Mouse (Mus musculus) limb, embryonic 15.5 days (tissue): ENCODE data around the gene Hes3. TPM values are rescaled to one million over a fixed set of nuclear protein-coding genes. Genes with fewer than 3 reads are reported as not detected.

Experiments used
- ATAC-seq: fragments of 200-750 bp; cut with Nextera tagmentation; 2 replicates; pipeline ENCODE4 v1.8.0; 2017; ENCODE audit warnings: low read depth, moderate TSS enrichment; ENCODE audit not compliant: insufficient number of reproducible peaks, low FRiP score, low TSS enrichment
- H3K27ac ChIP-seq: fragments of 300-500 bp; sonication (generic); 2 replicates; pipeline ENCODE4 v1.5.1; 2015; ENCODE audit warnings: moderate library complexity, mild to moderate bottlenecking, inconsistent platforms
- H3K27me3 ChIP-seq: fragments of 300-500 bp; sonication (generic); 2 replicates; pipeline ENCODE4 v1.6.1; 2015; ENCODE audit warnings: inconsistent platforms
- H3K36me3 ChIP-seq: fragments of 300-500 bp; sonication (generic); 2 replicates; pipeline ENCODE4 v1.6.1; 2015; ENCODE audit warnings: inconsistent platforms
- H3K4me1 ChIP-seq: fragments of 300-500 bp; sonication (generic); 2 replicates; pipeline ENCODE4 v1.6.1; 2015; ENCODE audit warnings: inconsistent platforms
- H3K4me2 ChIP-seq: fragments of 300-500 bp; sonication (generic); 2 replicates; pipeline ENCODE4 v1.6.1; 2015; ENCODE audit warnings: mild to moderate bottlenecking, inconsistent platforms
- H3K4me3 ChIP-seq: fragments of 300-500 bp; sonication (generic); 2 replicates; pipeline ENCODE4 v1.5.1; 2015; ENCODE audit warnings: mild to moderate bottlenecking, inconsistent platforms
- H3K9ac ChIP-seq: fragments of 300-500 bp; sonication (generic); 2 replicates; pipeline ENCODE4 v1.6.1; 2015; ENCODE audit warnings: inconsistent platforms
- H3K9me3 ChIP-seq: fragments of 300-500 bp; sonication (generic); 2 replicates; pipeline ENCODE4 v1.6.1; 2016; ENCODE audit warnings: inconsistent platforms
- WGBS: fragments of 180-500 bp; shearing (Covaris S2); methylation state at CpG from one replicate; pipeline ENCODE4 v1.1.7; 2015; 5-methylcytosine and 5-hydroxymethylcytosine counted together
- polyA plus RNA-seq: library from polyadenylated mRNA; unstranded; fragments of >200 nt; fragmentation: Nextera tagmentation; extraction: Ambion mirVana; gene quantifications from 2 replicates; pipeline ENCODE4 v1.2.1, GENCODE M21; 2015

The Hes3 gene
- polyA plus RNA-seq, 1 experiment from 2014 or later = not detected

GRCm38 (mm10) chr4:152244545-152245522 lies 46.6 kb downstream of the Hes3 start:
- H3K4me3 ChIP-seq = no peak overlapping the region
- H3K36me3 ChIP-seq = 0 out of 2 replicates have a peak, but pooled peaks cover 4% of the 10 kb centered on the region
- no peaks in the 10 kb centered on the region for H3K4me1 ChIP-seq
- WGBS = 88% methylated on average over 11 of the region's 11 CpGs
- H3K27ac ChIP-seq = no peak overlapping the region
- no peaks in the 10 kb centered on the region for H3K27me3 ChIP-seq
- no peak overlapping the region for H3K9ac ChIP-seq
- no peak for ATAC-seq
- H3K4me2 ChIP-seq = no peak overlapping the region
- no peaks in the 10 kb centered on the region for H3K9me3 ChIP-seq

- Histone ChIP-seq H3K9me3 (no peaks in the 10 kb centered on the region), H3K4me2 (no peak overlapping the region), H3K36me3 (0 out of 2 replicates have a peak, but pooled peaks cover 11% of the 10 kb centered on the region), H3K4me3 (no peak overlapping the region), H3K27ac (no peak overlapping the region), H3K9ac (no peak overlapping the region), H3K4me1 (no peaks in the 10 kb centered on the region), H3K27me3 (no peaks in the 10 kb centered on the region)
- 89% methylated on average over 8 of the region's 8 CpGs for WGBS
- no peak for ATAC-seq
These were observed 47.5 kb downstream of the Hes3 start for GRCm38 (mm10) chr4:152243969-152244368.

- 0 out of 2 replicates have a peak, but pooled peaks cover 11% of the 10 kb centered on the region for H3K36me3 ChIP-seq
- 82% methylated on average over 9 of the region's 9 CpGs for WGBS
These were observed 48.1 kb downstream of the Hes3 start for GRCm38 (mm10) chr4:152243241-152243891.

GRCm38 (mm10) chr4:152239974-152240373 lies 51.5 kb downstream of the Hes3 start:
- no peak overlapping the region for H3K4me2 ChIP-seq
- no peak for ATAC-seq
- no peaks in the 10 kb centered on the region for H3K4me1 ChIP-seq
- peaks cover 24% of the 10 kb centered on the region for H3K36me3 ChIP-seq
- no peak overlapping the region for H3K27ac ChIP-seq
- H3K9me3 ChIP-seq = no peaks in the 10 kb centered on the region
- H3K4me3 ChIP-seq = no peak overlapping the region
- no peak overlapping the region for H3K9ac ChIP-seq
- WGBS = 69% methylated on average over 4 of the region's 4 CpGs
- no peaks in the 10 kb centered on the region for H3K27me3 ChIP-seq

More at GRCm38 (mm10) chr4:152243241-152243891, 48.1 kb downstream of the Hes3 start:
- Histone ChIP-seq H3K4me1 (no peaks in the 10 kb centered on the region), H3K4me3 (no peak overlapping the region), H3K27ac (no peak overlapping the region), H3K4me2 (no peak overlapping the region), H3K9ac (no peak overlapping the region), H3K9me3 (no peaks in the 10 kb centered on the region), H3K27me3 (no peaks in the 10 kb centered on the region)
- no peak for ATAC-seq

Other genes starting within 250 kb of the Hes3 start
- 17.1 and 18.5 TPM in 2 replicates for gene Plekhg5, start 219.2 kb downstream of the Hes3 start, polyA plus RNA-seq
- gene Tnfrsf25, start 175.7 kb downstream of the Hes3 start, polyA plus RNA-seq = 1.1 and 1.2 TPM in 2 replicates
- 1.9 and 2.2 TPM in 2 replicates for gene Espn, start 139.3 kb downstream of the Hes3 start, polyA plus RNA-seq
- gene Hes2, start 132.8 kb downstream of the Hes3 start, polyA plus RNA-seq = 0.12 and 0.14 TPM in 2 replicates
- 52.6 and 57.3 TPM in 2 replicates for gene Acot7, start 113.5 kb downstream of the Hes3 start, polyA plus RNA-seq
- gene Gpr153, start 17.4 kb downstream of the Hes3 start, polyA plus RNA-seq = 18.9 and 21.9 TPM in 2 replicates
- 26.4 and 26.5 TPM in 2 replicates for gene Icmt, start 5.6 kb upstream of the Hes3 start, polyA plus RNA-seq
- gene Rnf207, start 27.3 kb upstream of the Hes3 start, polyA plus RNA-seq = 0.29 and 0.31 TPM in 2 replicates
- gene Rpl22, start 34.1 kb upstream of the Hes3 start, polyA plus RNA-seq = 286 and 375 TPM in 2 replicates
- 0.29 and 0.63 TPM in 2 replicates for gene Chd5, start 47.0 kb upstream of the Hes3 start, polyA plus RNA-seq
- 2.3 TPM in 2 replicates for gene Nphp4, start 185.0 kb upstream of the Hes3 start, polyA plus RNA-seq
- 7.6 and 8.2 TPM in 2 replicates for gene Kcnab2, start 186.2 kb upstream of the Hes3 start, polyA plus RNA-seq